Mouse (Mus musculus) activated CD4-positive, CD25-positive, alpha-beta regulatory T cell (primary cell): ENCODE measurements around the gene Paqr9. TPM values are rescaled to one million over a fixed set of nuclear protein-coding genes. Genes with fewer than 3 reads are reported as not detected.

ENCODE experiments used
- polyA plus RNA-seq, 2 experiments: library from polyadenylated mRNA; unstranded; fragments of 100-300 nt; shearing (Covaris generic); gene quantifications; one replicate each; pipeline ENCODE4 v1.2.1; 2017

Gene Paqr9
- polyA plus RNA-seq = under 1 TPM in 1 of 2 experiments, not detected in 1; 0.05 TPM

DNA sequence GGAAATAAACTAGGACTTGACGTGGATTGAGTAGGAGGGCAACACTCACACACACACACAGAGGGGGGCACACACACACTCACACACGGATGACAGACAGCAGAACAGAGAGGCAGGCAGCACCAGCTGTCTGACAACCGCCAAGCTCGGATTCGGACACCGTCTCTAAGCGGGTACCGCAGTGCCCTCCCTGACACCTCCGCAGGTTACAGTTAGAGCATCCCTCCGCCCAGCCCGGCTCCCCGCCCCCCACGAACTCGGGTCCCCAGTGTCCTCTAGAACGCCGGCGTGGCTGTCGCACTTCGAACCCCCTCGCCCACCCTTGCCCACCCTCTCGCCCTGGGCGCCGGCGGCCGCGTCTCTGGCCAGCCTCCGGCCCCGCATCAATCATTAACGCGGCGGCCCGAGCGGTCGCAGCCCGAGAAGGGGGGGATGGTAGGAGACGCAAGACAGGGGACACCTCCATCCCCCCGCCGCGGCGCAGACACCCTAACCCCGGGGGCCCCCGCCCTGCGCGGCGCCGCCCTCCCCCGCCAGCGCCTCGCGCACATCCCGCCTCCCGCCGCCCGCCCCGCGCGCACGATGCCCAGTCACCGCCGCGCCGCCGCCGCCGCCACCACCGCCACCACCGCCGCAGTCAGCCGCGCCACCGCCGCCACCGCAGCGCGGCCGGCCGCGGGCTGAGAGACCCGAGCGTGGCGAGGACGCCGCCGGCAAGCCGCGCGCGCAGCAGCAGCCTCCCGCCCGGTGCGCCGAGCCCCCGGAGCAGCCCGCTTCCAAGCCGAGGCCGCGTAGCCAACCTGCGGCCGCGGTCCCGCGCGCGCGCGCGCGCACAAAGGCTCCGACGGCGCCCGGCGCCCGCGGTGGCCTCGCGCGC is at the start of gene Paqr9:
Gene Paqr9, plus strand, starts transcription at position 599 of the 877 bp plus-strand sequence.

DNA sequence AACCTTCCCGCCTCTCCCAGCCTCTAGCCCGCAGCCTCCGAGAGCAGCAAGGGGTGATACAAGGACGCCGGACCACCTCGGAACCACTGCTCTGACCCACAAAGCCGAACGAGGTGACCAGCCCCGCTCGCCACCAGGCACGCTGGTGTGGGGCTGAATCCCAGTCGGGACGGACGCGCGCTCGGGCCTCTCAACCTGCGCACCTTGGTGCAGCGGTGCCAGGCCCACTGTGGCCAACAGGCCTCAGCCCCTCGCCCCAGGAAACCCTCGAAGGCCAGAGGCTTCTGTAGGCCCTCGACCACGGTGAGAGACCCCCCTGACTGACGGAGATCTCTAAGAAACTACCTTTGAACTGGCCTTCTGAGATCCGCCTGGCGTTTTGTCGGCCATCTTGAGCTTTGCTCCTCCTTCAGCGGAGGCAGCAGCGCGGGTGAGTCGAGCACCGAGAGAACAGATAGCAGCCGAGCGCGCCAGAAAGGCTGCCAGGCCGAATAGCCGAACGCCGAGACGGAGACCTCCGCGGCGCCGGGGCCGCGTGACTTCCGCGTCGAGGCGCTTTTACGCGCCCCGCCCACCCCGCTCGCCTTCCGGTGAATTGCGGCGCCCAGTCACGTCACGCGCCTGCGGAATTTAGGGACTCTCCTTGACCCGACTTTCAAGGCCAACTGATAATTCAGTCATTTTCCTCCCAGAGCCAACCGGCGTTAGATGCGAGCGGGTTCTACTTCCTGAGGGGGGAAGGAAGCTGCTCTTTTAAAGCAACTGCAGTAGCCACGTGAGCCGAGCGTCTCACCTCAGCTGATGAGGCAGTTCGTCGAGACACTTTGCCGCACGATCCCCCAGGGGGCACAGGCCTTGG is 47.8 kb upstream of the Paqr9 start, which contains the start of gene U2surp:
Gene U2surp, minus strand, starts transcription at position 525 of the 859 bp plus-strand sequence.

Other genes with a start within 250 kb of the Paqr9 start
- gene Chst2, start 152.9 kb upstream of the Paqr9 start, polyA plus RNA-seq = 10 to 100 TPM in 1 of 2 experiments, 1 to 10 TPM in 1; 4.0 to 22.0 TPM
- 100 to 1,000 TPM; 136 to 165 TPM for gene U2surp, start 47.7 kb upstream of the Paqr9 start, polyA plus RNA-seq
- gene Pcolce2, start 77.9 kb downstream of the Paqr9 start, polyA plus RNA-seq = under 1 TPM; 0.23 to 0.35 TPM
- gene Trpc1, start 190.7 kb downstream of the Paqr9 start, polyA plus RNA-seq = 1 to 10 TPM in 1 of 2 experiments, under 1 TPM in 1; 0.15 to 1.8 TPM